15 mouse cellular contexts compared by ENCODE assay signal in genomic region chr3:129494123-129494522, GRCm38 (mm10). TPM values are rescaled to one million over a fixed set of nuclear protein-coding genes. Genes with fewer than 3 reads are reported as not detected.
DNase-seq lines count a peak whose midpoint lies in the region; ATAC-seq and TF ChIP-seq lines count a peak whose summit lies in the region.
"Had no signal": no experiment of that assay in that cellular context is flagged by ENCODE, and none has a peak within 500 bp of the region (broad histone marks: within the 10 kb centered on the region; RNA-seq: fewer than 3 reads in every experiment).

No protein-coding gene starts in this region.

- H3K27me3 ChIP-seq in CH12.LX (replicated peaks) = no peaks in the 10 kb centered on the region
- H3K27me3 ChIP-seq in splenic B cell, adult 2 months (ENCODE audit: control insufficient read depth, insufficient read depth, low read length, poor library complexity, severe bottlenecking) = no peaks in the 10 kb centered on the region
- H3K27me3 ChIP-seq: forebrain, embryonic 15.5 days; midbrain, embryonic 12.5 days; neural tube, embryonic 13.5 days had no signal

- TF ChIP-seq CTCF in CH12.LX (conservative IDR thresholded peaks at IDR 0.05 in 1 of 2, IDR thresholded peaks at IDR 0.05 in 1 of 2; ENCODE audit: low read depth in 2 of 2, low read length in 2 of 2) = no peak; a peak in 1 of 4 replicates

- intact Hi-C loops in heart, postnatal 25 days (cut with DNase I) = no loop called here

- no peak overlapping the region for H3K4me3 ChIP-seq in CH12.LX (replicated peaks in 1 of 3; ENCODE audit: low read depth in 2 of 3, low read length in 2 of 3, poor library complexity in 1 of 3)
- H3K4me3 ChIP-seq: forebrain, embryonic 15.5 days; midbrain, embryonic 12.5 days; neural tube, embryonic 13.5 days had no signal

- dilution Hi-C loops in CH12.LX (cut with MboI; ENCODE audit: extremely low pct_ligation_motif_present, extremely low pct_unique_long_range_greater_than_20kb, low sequenced_read_pairs) = no loop called here

- in situ Hi-C loops in CH12.LX (cut with MboI; ENCODE audit: low pct_ligation_motif_present, low pct_unique_long_range_greater_than_20kb, low sequenced_read_pairs) = no loop called here

- no peak overlapping the region for H3K27ac ChIP-seq in CH12.LX (ENCODE audit: insufficient read depth, low read depth)
- H3K27ac ChIP-seq: forebrain, embryonic 15.5 days; kidney, postnatal 0 days; midbrain, embryonic 12.5 days; neural tube, embryonic 13.5 days had no signal

- peak; percentile 99 for ATAC-seq in megakaryocyte progenitor cell, adult 5-6 weeks (replicated peaks; ENCODE audit: poor library complexity)
- ATAC-seq: forebrain, embryonic 15.5 days; hindbrain, embryonic 16.5 days had no signal

- no peaks in the 10 kb centered on the region for H3K36me3 ChIP-seq in CH12.LX (replicated peaks in 1 of 2; ENCODE audit: control insufficient read depth in 1 of 2, insufficient read depth in 1 of 2, low read length in 1 of 2)
- H3K36me3 ChIP-seq in splenic B cell, adult 2 months (ENCODE audit: control insufficient read depth, insufficient read depth, low read length, poor library complexity, severe bottlenecking) = no peaks in the 10 kb centered on the region
- H3K36me3 ChIP-seq: forebrain, embryonic 15.5 days; midbrain, embryonic 12.5 days; neural tube, embryonic 13.5 days had no signal

- no peaks in the 10 kb centered on the region for H3K79me2 ChIP-seq in CH12.LX (replicated peaks; ENCODE audit: control insufficient read depth, extremely low read depth, insufficient read depth, poor library complexity, severe bottlenecking)

- 0 out of 2 replicates have a peak overlapping the region, but pooled peaks have one; percentile 10 for H3K4me2 ChIP-seq in CH12.LX (ENCODE audit: insufficient read depth, low read depth, poor library complexity, severe bottlenecking)
- H3K4me2 ChIP-seq: forebrain, embryonic 15.5 days; lung, embryonic 14.5 days; midbrain, embryonic 12.5 days; neural tube, embryonic 13.5 days had no signal

- peak; percentile 89 for DNase-seq in 416B (ENCODE audit: low read depth)
- DNase-seq in CH12.LX (ENCODE audit: extremely low read depth) = no peak
- peak; percentile 46 for DNase-seq in splenic B cell, adult 2 months (ENCODE audit: low read depth, low spot score)
- DNase-seq in right cerebral cortex, postnatal 14 days = no peak
- DNase-seq in gastrocnemius, postnatal 4 days (ENCODE audit: low spot score in 2 of 2) = no peak
- DNase-seq in urinary bladder, postnatal 10 days (ENCODE audit: low spot score) = no peak
- no peak for DNase-seq in heart, postnatal 25 days (ENCODE audit: low spot score)
- DNase-seq: adrenal gland, postnatal 25 days; lung, embryonic 14.5 days had no signal

- no peak for TF ChIP-seq POLR2A in CH12.LX (IDR thresholded peaks at IDR 0.05; ENCODE audit: low read depth, low read length)

- TF ChIP-seq EP300 in CH12.LX (IDR thresholded peaks at IDR 0.05; ENCODE audit: low read length) = no peak

- peaks cover 0 to 4% of the 10 kb centered on the region in 2 experiments; a peak in 2 of 4 replicates for H3K4me1 ChIP-seq in CH12.LX (ENCODE audit: control insufficient read depth in 1 of 2, insufficient read depth in 2 of 2)
- H3K4me1 ChIP-seq: forebrain, embryonic 15.5 days; midbrain, embryonic 12.5 days; neural tube, embryonic 13.5 days had no signal

- no peaks in the 10 kb centered on the region for H3K9me3 ChIP-seq in CH12.LX (replicated peaks; ENCODE audit: low read length)
- H3K9me3 ChIP-seq: forebrain, embryonic 15.5 days; midbrain, embryonic 12.5 days; neural tube, embryonic 13.5 days had no signal

- no peak overlapping the region for H3K9ac ChIP-seq in CH12.LX (ENCODE audit: insufficient read depth, low read depth)
- H3K9ac ChIP-seq: forebrain, embryonic 15.5 days; lung, embryonic 14.5 days; midbrain, embryonic 12.5 days; neural tube, embryonic 13.5 days had no signal

- TF ChIP-seq RAD21 in CH12.LX (IDR thresholded peaks at IDR 0.05; ENCODE audit: low read depth, low read length) = no peak; the same call in 1 of the 2 replicates

TF ChIP-seq in CH12.LX, 34 proteins besides CTCF, POLR2A, EP300 and RAD21:
- no peak for TF ChIP-seq NELFE (IDR thresholded peaks at IDR 0.05; ENCODE audit: low read depth, low read length)
- no peak for TF ChIP-seq NRF1 (IDR thresholded peaks at IDR 0.05; ENCODE audit: low read depth, low read length)
- no peak for TF ChIP-seq ZC3H11A (IDR thresholded peaks at IDR 0.05; ENCODE audit: low read depth, low read length)
- no peak for TF ChIP-seq MYC (IDR thresholded peaks at IDR 0.05; ENCODE audit: low read depth, low read length)
- TF ChIP-seq E2F4 (IDR thresholded peaks at IDR 0.05; ENCODE audit: insufficient replicate concordance, low read depth, low read length) = no peak
- no peak for TF ChIP-seq ELF1 (IDR thresholded peaks at IDR 0.05; ENCODE audit: low read depth, low read length)
- TF ChIP-seq TCF12 (IDR thresholded peaks at IDR 0.05; ENCODE audit: low read depth, low read length) = no peak
- TF ChIP-seq ETS1 (conservative IDR thresholded peaks at IDR 0.05; ENCODE audit: low read depth, low read length) = no peak
- no peak for TF ChIP-seq SMC3 (IDR thresholded peaks at IDR 0.05; ENCODE audit: low read depth, low read length)
- TF ChIP-seq ZNF384 (IDR thresholded peaks at IDR 0.05; ENCODE audit: low read depth, low read length) = no peak
- TF ChIP-seq IRF4 (IDR thresholded peaks at IDR 0.05; ENCODE audit: low read depth, low read length) = no peak
- TF ChIP-seq CHD2 (IDR thresholded peaks at IDR 0.05; ENCODE audit: low read length) = no peak
- TF ChIP-seq MEF2A (IDR thresholded peaks at IDR 0.05; ENCODE audit: borderline replicate concordance, low read depth, low read length) = no peak
- TF ChIP-seq TBP (conservative IDR thresholded peaks at IDR 0.05; ENCODE audit: low read depth, low read length) = no peak
- TF ChIP-seq USF1 (IDR thresholded peaks at IDR 0.05; ENCODE audit: low read depth, low read length) = no peak
- no peak for TF ChIP-seq PAX5 (IDR thresholded peaks at IDR 0.05; ENCODE audit: low read length)
- TF ChIP-seq ZKSCAN1 (IDR thresholded peaks at IDR 0.05; ENCODE audit: borderline replicate concordance, low read depth, low read length) = no peak
- no peak for TF ChIP-seq SIN3A (IDR thresholded peaks at IDR 0.05; ENCODE audit: low read length)
- TF ChIP-seq ZMIZ1 (IDR thresholded peaks at IDR 0.05; ENCODE audit: low read depth, low read length) = no peak

RNA-seq across cellular contexts. Expression of gene Elovl6, which starts 38.0 kb away (rescaled TPM):
- total RNA-seq in CH12.LX (2012; rRNA removed) (1.7 and 2.1 TPM in 2 replicates), CH12.LX (2014; rRNA removed) (6.1 and 6.8 TPM in 2 replicates)
- polyA plus RNA-seq in CH12.LX (2012; ENCODE audit: insufficient read length, low read depth) = 4.7 and 6.0 TPM in 2 replicates
- total RNA-seq in megakaryocyte progenitor cell, adult 5-6 weeks (2015) = 16.2 and 22.7 TPM in 2 replicates
- total RNA-seq in megakaryocyte progenitor cell, adult 5-6 weeks (2017) = 11.8 and 12.3 TPM in 2 replicates
- total RNA-seq in gastrocnemius, postnatal 4 days (2021) = 10 to 100 TPM; 11.8 to 12.3 TPM
- 1 to 10 TPM; 1.4 to 1.5 TPM for total RNA-seq in heart, postnatal 25 days (2021)

Comparison
In these comparisons a context has a peak if more than half of its experiments do, and no peak if none do; other contexts are left out.
1. DNase-seq: peak in 416B (single experiment) and splenic B cell, adult 2 months (single experiment); none in CH12.LX (single experiment), right cerebral cortex, postnatal 14 days (single experiment), gastrocnemius, postnatal 4 days (0 of 2), urinary bladder, postnatal 10 days (single experiment) and heart, postnatal 25 days (single experiment).